Mouse (Mus musculus): ENCODE results near the gene Asgr2.
"Not testable (repeated sequence)": the region's sequence is repeated elsewhere in the genome, so short reads cannot be mapped to it uniquely, and the experiment has no call there.

The Asgr2 gene

DNA sequence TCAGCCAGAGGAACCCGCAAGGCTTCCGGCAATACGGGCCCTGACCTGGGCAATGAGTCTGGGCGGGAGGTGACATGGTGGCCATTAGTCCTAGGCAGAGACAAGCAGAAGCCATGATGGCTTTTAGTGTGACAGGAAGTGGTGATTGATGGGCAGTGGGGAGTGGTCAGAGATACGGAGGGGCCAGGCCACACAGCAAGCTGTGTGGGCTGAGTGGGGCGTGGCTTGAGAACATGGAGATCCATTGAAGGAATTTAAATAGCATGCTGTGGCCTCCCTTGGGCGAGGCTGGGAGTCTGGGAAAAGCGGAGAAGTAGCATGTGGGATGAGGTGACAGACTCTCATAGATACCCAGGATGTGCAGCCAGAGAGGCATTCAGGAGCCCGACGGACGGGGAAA is 5.0 kb downstream of the Asgr2 start:
- no peak for DNase-seq

DNA sequence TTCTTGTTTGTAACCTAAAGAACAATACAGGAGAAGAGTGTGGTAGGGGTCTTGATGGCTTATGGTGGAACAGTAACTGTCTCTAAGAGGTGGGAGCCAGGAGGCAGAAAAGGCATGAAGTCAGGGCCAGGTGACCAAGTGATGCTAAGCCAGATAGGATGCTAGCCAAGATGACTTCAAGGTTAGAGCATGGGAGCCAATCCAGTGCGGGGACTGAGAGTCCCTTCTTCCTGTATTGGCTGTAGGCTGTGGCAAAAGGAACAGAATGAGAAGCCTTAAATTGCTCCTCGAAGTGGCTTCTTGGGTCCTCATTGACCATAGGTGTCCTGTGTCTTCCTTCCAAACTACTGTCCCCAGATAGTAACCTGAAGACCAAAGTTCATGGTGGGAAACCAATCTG is 6.7 kb downstream of the Asgr2 start:
- DNase-seq, result no peak

DNA sequence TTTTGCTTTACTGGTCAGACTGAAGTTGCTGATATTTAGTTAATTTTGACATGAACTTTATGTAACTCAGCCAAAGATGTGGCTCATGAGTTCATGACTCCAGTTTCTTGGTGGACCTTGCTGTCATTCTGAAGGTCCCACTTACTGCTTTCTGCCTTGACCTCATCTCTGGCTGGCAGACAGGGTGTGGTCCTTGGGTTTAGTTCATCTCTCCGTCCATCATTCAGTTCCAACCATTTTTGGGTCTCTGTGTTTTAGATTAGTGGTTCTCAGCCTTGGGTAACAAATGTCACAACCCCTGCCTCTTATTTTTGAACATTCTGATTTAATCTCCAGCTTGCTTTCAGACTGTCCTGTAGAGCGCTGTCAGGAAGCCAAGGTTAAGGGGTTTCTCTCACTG is 7.4 kb downstream of the Asgr2 start:
- no peak for DNase-seq

DNA sequence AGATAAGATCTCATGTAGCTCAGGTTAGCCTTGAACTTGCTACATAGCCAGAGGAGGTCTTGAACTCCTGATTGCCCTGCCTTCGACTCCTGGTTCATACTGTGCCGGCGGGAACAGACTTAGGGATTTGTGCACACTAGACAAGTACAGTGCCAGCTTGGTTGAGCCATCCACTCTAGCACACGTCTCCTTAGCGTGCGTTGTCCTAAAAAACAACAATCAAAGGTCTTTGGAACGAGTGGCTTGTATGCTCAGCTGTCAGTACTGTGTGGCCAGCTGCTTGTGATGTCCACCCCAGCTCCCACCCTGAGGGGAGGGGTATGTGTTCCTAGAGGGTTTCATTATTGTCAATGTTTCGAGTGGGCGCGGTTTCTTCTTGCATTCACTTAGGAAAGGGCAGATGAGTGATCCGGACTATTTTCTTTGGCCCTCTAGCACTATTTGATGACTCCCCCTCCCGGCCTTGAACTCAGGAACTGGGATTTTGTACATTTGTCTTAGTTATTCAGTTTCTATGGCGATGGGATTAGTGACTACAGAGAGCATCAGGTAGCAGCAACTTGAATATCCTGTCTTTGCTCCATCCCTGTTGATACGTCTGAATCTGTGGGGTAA is 11.4 kb downstream of the Asgr2 start:
- DNase-seq, result no peak

DNA sequence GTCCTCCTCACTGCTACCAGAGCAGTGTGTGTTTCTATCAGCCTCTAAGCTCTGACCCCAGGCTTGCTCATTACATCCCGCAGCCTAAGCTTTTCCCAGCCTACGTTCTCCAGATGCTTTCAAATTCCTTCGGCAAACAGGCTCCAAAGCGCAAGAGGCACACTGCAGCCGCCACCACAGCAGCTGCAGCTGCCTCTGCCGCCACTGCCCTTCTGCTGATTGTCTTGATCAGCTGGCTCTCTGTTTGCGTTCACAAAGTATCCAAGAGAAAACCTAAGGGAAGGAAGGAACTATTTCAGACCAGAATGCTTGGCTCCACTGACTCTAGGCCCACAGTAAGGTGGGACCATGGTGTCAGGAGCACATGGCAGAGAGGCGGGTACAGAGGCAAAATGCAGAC is 14.6 kb downstream of the Asgr2 start:
- no peak for DNase-seq

DNA sequence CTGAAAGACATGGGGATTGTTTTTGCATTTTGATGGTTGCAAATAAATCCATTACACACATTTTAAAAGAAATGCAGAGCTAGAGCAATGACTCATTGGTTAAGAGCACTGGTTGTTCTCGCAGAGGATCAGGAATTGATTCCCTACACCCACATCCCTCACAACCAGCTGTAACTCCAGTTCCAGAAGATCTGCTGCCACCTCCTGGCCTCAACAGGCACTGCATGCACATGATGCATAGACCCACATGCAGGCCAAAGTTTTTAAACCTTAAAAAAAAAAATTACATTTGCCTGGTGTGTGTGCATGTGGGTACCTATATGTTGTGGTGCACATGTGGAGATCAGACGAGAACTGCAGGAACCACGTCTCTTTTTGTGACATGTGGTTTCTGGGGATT is 17.7 kb downstream of the Asgr2 start:
- peak in 1 of 2 experiments; percentile 59 for DNase-seq

DNA sequence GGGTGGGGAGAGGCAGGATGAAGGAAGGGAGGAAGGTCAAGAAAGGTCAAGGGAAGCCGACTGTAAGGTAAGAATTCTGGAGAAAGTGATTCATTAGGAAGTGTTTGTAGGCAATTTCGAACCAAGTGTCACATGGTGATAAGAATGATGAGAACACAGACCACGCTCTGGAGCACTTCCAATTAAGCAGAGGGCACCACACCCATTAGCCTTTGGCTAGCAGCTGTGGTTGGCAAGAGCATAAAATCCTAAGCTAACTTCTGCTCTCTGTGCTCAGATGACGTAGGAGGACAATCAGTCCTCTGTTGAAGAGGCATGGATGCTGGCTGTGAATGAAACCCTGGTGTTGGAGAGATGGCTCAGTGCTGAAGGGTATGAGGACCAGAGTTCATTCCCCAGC is 22.1 kb downstream of the Asgr2 start:
- no peak for DNase-seq

DNA sequence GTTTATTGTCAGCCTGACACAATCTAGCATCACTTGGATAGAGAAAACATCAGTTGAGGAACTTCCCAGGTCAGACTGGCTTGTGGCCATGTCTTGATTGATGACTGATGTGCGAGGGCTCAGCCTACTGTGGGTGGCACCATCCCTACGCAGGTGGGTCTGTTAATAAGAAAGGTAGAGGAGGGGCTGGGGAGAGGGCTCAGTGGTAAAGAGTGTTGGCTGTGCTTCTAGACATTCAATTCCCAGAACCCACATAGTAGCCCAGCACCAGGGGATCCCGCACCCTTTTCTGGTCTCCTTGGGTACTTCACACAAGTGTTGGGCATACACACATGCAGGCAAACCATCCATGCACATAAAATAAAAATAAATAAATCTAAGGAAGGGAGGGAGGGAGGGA is 23.5 kb downstream of the Asgr2 start:
- no peak for DNase-seq

DNA sequence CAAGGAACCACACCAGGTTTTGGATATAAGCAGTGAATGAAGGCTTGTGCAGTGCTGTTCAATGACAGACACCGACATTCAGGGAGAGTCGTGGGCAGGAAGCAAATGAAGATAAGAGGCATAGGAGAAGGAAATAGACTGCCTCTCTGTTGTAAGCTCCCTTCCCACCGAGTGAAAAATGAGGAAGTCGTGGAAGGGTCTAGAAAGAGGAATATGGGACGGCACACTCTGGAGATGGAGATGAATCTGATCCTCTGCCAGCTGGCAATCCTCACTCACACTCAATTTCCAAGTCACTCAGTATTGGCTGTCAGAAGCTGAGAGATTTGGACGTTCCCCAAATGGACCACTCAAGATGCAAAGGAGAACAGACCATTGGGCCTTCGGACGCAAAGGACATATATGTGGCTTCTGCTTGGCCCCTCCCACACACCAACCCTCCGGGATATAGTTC is 37.5 kb downstream of the Asgr2 start, which contains the start of gene Mgl2:
Gene Mgl2 (plus strand): TSS at position 404 of the 454 bp plus-strand sequence.
- DNase-seq, result no peak

DNA sequence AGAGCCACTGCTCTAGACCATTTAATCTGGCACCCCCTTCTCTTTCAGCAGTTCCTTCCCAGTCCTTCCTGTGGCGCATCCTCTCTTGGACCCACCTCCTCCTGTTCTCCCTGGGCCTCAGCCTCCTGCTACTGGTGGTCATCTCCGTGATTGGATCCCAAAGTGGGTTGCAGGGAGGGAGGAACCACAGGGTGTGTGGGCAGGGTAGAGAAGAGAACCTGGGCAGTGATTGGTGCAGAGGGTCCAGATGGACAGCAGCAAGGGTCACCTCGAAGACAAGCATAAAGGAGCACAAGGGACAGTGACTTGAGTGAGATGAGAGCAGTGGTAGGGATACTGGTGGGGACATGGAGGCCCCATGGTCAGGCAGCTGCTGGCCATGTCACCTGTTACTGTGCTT is 42.6 kb downstream of the Asgr2 start:
- not testable (repeated sequence) for DNase-seq

DNA sequence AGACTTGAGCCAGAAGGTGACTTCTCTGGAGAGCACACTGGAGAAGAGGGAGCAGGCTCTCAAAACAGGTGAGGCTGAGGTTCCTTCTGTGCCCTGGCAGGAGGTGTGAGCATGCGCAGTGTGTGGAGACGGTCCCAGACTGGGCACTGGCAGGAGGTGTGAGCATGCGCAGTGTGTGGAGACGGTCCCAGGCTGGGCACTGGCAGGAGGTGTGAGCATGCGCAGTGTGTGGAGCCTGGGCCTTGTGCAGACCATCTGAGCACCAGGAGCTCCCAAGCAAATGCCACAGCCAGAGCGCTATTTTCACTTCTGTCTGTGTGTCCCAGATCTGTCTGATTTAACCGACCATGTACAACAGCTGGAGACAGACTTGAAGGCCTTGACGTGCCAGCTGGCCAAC is 43.5 kb downstream of the Asgr2 start:
- DNase-seq, result not testable (repeated sequence)

DNA sequence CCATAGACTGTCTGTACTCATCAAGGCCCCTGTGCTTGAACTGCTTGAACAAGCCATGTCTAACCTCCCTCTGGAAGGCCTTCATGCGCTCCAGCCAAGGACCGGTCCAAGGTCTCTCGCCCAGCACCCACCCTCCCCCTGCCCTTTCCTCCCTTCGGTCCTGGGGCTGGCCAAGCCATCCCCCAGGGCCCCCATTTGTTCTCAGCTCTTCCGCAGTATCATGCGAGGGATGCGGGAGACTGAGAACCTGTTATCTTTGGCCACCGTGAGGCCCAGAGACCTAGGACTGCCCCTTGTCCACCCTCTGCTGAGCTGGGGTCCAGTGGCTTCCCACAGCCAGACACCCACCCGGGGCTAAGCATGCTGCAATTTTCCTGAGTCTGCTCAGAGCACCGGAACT is 46.7 kb downstream of the Asgr2 start:
- DNase-seq, result no peak

DNA sequence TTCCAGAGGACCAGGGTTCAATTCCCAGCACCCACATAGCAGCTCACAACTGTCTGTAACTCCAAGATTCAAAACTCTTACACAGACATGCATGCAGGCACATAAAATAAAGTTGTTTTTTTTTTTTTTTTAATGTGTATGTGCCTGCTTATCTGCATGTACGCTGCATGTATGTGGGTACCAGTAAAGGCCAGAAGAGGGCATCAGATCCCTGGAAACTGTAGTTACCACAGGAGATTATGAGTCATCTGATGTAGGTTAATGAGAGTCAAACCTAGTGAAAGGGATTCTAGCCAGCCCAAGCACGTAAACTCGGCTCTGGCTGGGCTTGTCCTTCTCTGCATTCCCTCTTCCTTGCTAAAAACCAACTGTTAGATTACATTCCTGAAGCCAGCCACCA is 58.6 kb downstream of the Asgr2 start:
- peak; percentile 57 to 66 for DNase-seq
